Mouse (Mus musculus) liver, adult 2 months (tissue): Measurements from ENCODE around the gene Tcte3. TPM values are rescaled to one million over a fixed set of nuclear protein-coding genes. Genes with fewer than 3 reads are reported as not detected.
"Not testable (repeated sequence)": the region's sequence is repeated elsewhere in the genome, so short reads cannot be mapped to it uniquely, and the experiment has no call there.

Source experiments
- DNase-seq: peaks from one replicate; pipeline ENCODE4 v3.0.0-alpha.2; 2011; ENCODE audit warnings: low read depth, low spot score; ENCODE audit errors: extremely low read depth
- H3K27ac ChIP-seq: fragments of 200-500 bp; replicated peaks from 2 replicates; pipeline ENCODE4 v1.5.1; 2012; ENCODE audit warnings: low read depth, mild to moderate bottlenecking, control low read depth, inconsistent platforms, low read length; ENCODE audit not compliant: insufficient read depth
- H3K27me3 ChIP-seq: fragments of 200-500 bp; 2 replicates; pipeline ENCODE4 v1.6.1; 2012; ENCODE audit warnings: mild to moderate bottlenecking, moderate library complexity, low read length, inconsistent platforms; ENCODE audit not compliant: control insufficient read depth, insufficient read depth
- H3K36me3 ChIP-seq: fragments of 200-500 bp; 2 replicates; pipeline ENCODE4 v1.6.1; 2012; ENCODE audit warnings: low read length, inconsistent platforms; ENCODE audit not compliant: control insufficient read depth, insufficient read depth
- H3K4me1 ChIP-seq: fragments of 200-500 bp; 2 replicates; pipeline ENCODE4 v1.6.1; 2011; ENCODE audit warnings: low read length; ENCODE audit not compliant: control insufficient read depth, insufficient read depth
- H3K4me3 ChIP-seq: fragments of 200-500 bp; 2 replicates; pipeline ENCODE4 v1.5.1; 2011; ENCODE audit warnings: low read depth, mild to moderate bottlenecking, control low read depth, low read length, moderate library complexity; ENCODE audit not compliant: insufficient read depth
- H3K79me2 ChIP-seq: fragments of 200-500 bp; 2 replicates; pipeline ENCODE4 v1.6.1; 2012; ENCODE audit warnings: inconsistent platforms, mild to moderate bottlenecking, low read length, moderate library complexity; ENCODE audit not compliant: control insufficient read depth, insufficient read depth
- H3K9ac ChIP-seq: fragments of 200-500 bp; 2 replicates; pipeline ENCODE4 v1.6.1; 2012; ENCODE audit warnings: low read depth, mild to moderate bottlenecking, control low read depth, inconsistent platforms, low read length
- CTCF ChIP-seq: fragments of 200-500 bp; IDR thresholded peaks from 2 replicates; pipeline ENCODE4 v1.5.1; 2011; ENCODE audit warnings: low read depth, low read length, control low read depth
- POLR2A ChIP-seq: fragments of 200-500 bp; IDR thresholded peaks from 2 replicates; pipeline ENCODE4 v1.6.1; 2011; ENCODE audit warnings: low read length, control low read depth; ENCODE audit not compliant: insufficient read depth; ENCODE audit errors: extremely low read depth
- WGBS: fragments of 180-500 bp; shearing (Covaris S2); methylation state at CpG from one replicate; pipeline ENCODE4 v1.1.7; 2018; 5-methylcytosine and 5-hydroxymethylcytosine counted together
- polyA plus RNA-seq: library from polyadenylated mRNA; depleted of rRNA; stranded (reverse); fragments of >200 nt; gene quantifications from 2 replicates; pipeline ENCODE4 v1.2.3, GENCODE M21; 2012; rRNA removed
- total RNA-seq: library from RNA; depleted of rRNA; stranded (reverse); fragments of >200 nt; gene quantifications from 2 replicates; pipeline ENCODE4 v1.2.3, GENCODE M21; 2014; rRNA removed

Gene Tcte3
- total RNA-seq (not detected in 2 replicates), polyA plus RNA-seq (not detected in 2 replicates)

GRCm38 (mm10) chr17:15041175-15041729, at the start of gene Tcte3, which contains the start of the genes Ermard and Gm3448:
TSS of gene Tcte3 (minus strand) at chr17:15041488.
TSS of gene Ermard (plus strand) at chr17:15041208.
TSS of gene Gm3448 (minus strand) at chr17:15041537.
- H3K79me2 ChIP-seq, H3K9ac ChIP-seq, DNase-seq, H3K27me3 ChIP-seq, H3K27ac ChIP-seq, H3K4me1 ChIP-seq, H3K4me3 ChIP-seq, H3K36me3 ChIP-seq: not testable (repeated sequence)
- under 1% methylated on average over 26 of the region's 56 CpGs for WGBS

- H3K27ac ChIP-seq, result no peak overlapping the region
- no peak overlapping the region for H3K4me3 ChIP-seq
- H3K79me2 ChIP-seq, result no peaks in the 10 kb centered on the region
- 81% methylated on average over 8 of the region's 8 CpGs for WGBS
- no peak for DNase-seq
- no peak overlapping the region for H3K9ac ChIP-seq
- H3K4me1 ChIP-seq, result peaks cover 2% of the 10 kb centered on the region; the same call in 1 of the 2 replicates
- TF ChIP-seq CTCF (no peak), POLR2A (no peak)
- H3K27me3 ChIP-seq, result no peaks in the 10 kb centered on the region
- no peaks in the 10 kb centered on the region for H3K36me3 ChIP-seq
Measured at GRCm38 (mm10) chr17:15088591-15089001, 47.3 kb upstream of the Tcte3 start.

GRCm38 (mm10) chr17:15088166-15088565, 46.9 kb upstream of the Tcte3 start:
- H3K79me2 ChIP-seq, result no peaks in the 10 kb centered on the region
- TF ChIP-seq POLR2A, result no peak
- TF ChIP-seq CTCF, result no peak
- H3K27me3 ChIP-seq, result no peaks in the 10 kb centered on the region
- WGBS, result 85% methylated on average over 2 of the region's 2 CpGs
- H3K4me3 ChIP-seq, result no peak overlapping the region
- DNase-seq, result peak; percentile 67
- H3K4me1 ChIP-seq, result peaks cover 2% of the 10 kb centered on the region; the same call in 1 of the 2 replicates
- no peak overlapping the region for H3K9ac ChIP-seq
- H3K36me3 ChIP-seq, result no peaks in the 10 kb centered on the region
- no peak overlapping the region for H3K27ac ChIP-seq

GRCm38 (mm10) chr17:15085006-15085405, 43.7 kb upstream of the Tcte3 start:
- 84% methylated on average over 2 of the region's 2 CpGs for WGBS
- Histone ChIP-seq H3K4me3 (no peak overlapping the region), H3K79me2 (no peaks in the 10 kb centered on the region), H3K36me3 (no peaks in the 10 kb centered on the region), H3K9ac (no peak overlapping the region), H3K27ac (no peak overlapping the region), H3K27me3 (no peaks in the 10 kb centered on the region), H3K4me1 (peaks cover 2% of the 10 kb centered on the region; the same call in 1 of the 2 replicates)
- DNase-seq, result no peak
- TF ChIP-seq CTCF (no peak), POLR2A (no peak)

GRCm38 (mm10) chr17:15084226-15084848, 43.0 kb upstream of the Tcte3 start:
- Histone ChIP-seq H3K36me3 (no peaks in the 10 kb centered on the region), H3K9ac (no peak overlapping the region), H3K27ac (no peak overlapping the region), H3K4me3 (no peak overlapping the region), H3K4me1 (peaks cover 2% of the 10 kb centered on the region; the same call in 1 of the 2 replicates), H3K27me3 (no peaks in the 10 kb centered on the region), H3K79me2 (no peaks in the 10 kb centered on the region)
- no peak for TF ChIP-seq POLR2A
- TF ChIP-seq CTCF, result no peak
- DNase-seq, result no peak
- 84% methylated on average over 13 of the region's 13 CpGs for WGBS

- TF ChIP-seq POLR2A (no peak), CTCF (no peak)
- Histone ChIP-seq H3K4me1 (peaks cover 3% of the 10 kb centered on the region), H3K27ac (no peak overlapping the region), H3K36me3 (no peaks in the 10 kb centered on the region), H3K4me3 (no peak overlapping the region), H3K27me3 (no peaks in the 10 kb centered on the region), H3K9ac (no peak overlapping the region), H3K79me2 (no peaks in the 10 kb centered on the region)
- 14% methylated on average over 2 of the region's 2 CpGs for WGBS
- DNase-seq, result peak; percentile 74
Measured at GRCm38 (mm10) chr17:15077536-15077935, 36.2 kb upstream of the Tcte3 start.
